Mouse (Mus musculus): Measurements from ENCODE around the gene Rps19. TPM values are rescaled to one million over a fixed set of nuclear protein-coding genes. Genes with fewer than 3 reads are reported as not detected.
"Not testable (repeated sequence)": the region's sequence is repeated elsewhere in the genome, so short reads cannot be mapped to it uniquely, and the experiment has no call there.

Gene Rps19
- total RNA-seq, 2 experiments from 2014 or later: 446 to 548 TPM

DNA sequence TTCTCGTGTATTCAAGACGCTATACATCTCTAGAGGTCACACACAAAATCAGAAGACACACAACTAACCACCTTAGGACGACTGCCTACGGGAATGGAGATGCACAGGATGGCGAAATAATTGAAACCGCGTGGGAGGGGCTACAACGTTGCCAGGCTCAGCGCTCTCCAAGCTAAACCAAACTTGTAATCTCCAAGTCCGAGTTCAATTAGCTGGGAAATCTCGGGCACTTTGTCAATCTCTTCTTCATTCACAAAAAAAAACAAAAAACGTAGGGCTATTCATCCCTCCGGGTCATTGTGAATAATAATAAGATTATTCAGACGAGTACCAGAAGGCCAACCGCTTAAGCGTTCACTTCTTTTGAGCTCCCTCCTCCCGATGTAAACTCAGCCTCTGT, 15.1 kb upstream of the Rps19 start:
- no peak for DNase-seq (ENCODE audit: extremely low spot score in 1 of 2, low spot score in 1 of 2)

GRCm38 (mm10) chr7:24869532-24870165, 14.5 kb upstream of the Rps19 start, which contains the start of the genes Lypd4 and Dmrtc2:
TSS of gene Lypd4 (minus strand) at chr7:24869941.
TSS of gene Dmrtc2 (plus strand) at chr7:24870057.
- DNase-seq (ENCODE audit: extremely low spot score in 1 of 2, low spot score in 1 of 2): no peak

- DNase-seq (ENCODE audit: extremely low spot score in 1 of 2, low spot score in 1 of 2): no peak
Observed at GRCm38 (mm10) chr7:24877588-24877987, 6.6 kb upstream of the Rps19 start.

DNA sequence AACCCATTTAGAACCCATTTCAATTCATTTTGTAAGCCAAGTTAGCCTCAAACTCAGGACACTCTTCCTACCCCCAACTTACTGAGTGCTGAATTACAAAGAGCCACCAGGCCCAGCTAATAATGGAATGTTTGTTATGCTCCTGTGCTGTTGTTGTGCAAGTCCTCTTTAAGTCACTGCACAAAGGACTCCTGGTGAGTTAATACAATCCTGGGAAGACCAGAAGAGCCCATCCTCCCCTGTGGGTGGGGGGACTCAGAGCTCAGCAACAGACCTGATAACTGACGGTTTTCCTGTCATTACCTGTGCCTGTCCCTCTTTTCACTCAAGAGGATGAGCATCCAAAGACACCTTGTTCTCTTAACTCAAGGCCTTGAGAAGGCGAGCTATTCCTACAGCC, 4.6 kb upstream of the Rps19 start:
- no peak for DNase-seq (ENCODE audit: extremely low spot score in 1 of 2, low spot score in 1 of 2)

DNA sequence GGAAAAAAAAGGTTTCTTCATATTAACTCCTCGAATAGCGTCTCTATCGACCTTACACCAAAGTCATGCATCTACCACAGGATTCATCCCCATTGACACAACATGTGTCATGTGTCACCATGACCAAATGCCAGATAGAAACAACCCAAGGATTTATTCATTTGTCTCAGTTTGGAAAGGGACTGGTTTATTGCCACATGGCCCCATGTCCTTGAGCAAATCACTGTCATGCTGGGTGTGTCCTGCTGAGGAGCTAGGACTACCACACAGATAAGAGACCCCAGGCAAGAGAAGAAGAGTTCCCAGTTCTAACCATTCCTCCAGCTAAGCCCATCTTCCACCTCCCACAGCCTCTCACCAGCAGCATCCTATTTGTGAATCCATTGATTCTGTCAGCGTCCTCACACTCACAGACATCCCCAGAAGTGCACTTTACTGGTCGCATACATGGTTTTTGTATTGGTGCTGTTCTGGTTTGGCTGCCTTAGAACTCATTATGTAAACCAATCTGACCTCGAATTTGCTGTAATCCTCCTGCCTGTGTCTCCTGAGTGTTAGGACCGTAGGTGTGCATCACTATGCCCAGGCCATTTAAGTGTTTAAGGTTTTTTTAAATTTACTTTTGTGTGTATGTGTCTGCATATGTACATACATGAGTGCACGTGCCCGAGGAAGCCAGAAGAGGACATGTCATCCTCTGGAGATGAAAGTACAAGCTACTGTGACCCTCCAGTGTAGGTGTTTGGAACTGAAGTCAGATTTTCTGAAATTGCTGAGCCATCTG, 1.6 kb upstream of the Rps19 start:
- DNase-seq (ENCODE audit: extremely low spot score in 1 of 2, low spot score in 1 of 2): no peak

GRCm38 (mm10) chr7:24884693-24885291, 621 bp downstream of the Rps19 start:
- no peak for DNase-seq (ENCODE audit: extremely low spot score in 1 of 2, low spot score in 1 of 2)

GRCm38 (mm10) chr7:24885468-24886307, 1.5 kb downstream of the Rps19 start:
- DNase-seq (ENCODE audit: extremely low spot score in 1 of 2, low spot score in 1 of 2): no peak

DNA sequence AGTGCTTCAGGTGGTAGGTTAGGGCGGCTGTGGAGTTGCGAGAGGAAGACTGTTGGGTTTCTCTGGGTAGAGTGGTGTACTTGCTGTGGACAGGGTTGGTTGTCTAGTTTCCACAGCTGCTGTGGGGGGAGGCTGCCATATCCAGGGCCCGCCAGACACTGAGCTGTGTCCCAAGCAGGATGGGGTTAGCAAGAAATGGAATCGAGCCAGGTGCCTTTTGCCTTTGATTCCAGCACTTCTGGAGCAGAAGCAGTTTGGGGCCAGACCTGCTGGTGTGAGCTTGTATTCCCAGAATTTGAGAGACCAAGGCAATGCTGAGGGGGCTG, 2.1 kb downstream of the Rps19 start:
- DNase-seq (ENCODE audit: extremely low spot score in 1 of 2, low spot score in 1 of 2): no peak

- no peak for DNase-seq (ENCODE audit: extremely low spot score in 1 of 2, low spot score in 1 of 2)
Observed at GRCm38 (mm10) chr7:24887096-24887495, 2.9 kb downstream of the Rps19 start.

DNA sequence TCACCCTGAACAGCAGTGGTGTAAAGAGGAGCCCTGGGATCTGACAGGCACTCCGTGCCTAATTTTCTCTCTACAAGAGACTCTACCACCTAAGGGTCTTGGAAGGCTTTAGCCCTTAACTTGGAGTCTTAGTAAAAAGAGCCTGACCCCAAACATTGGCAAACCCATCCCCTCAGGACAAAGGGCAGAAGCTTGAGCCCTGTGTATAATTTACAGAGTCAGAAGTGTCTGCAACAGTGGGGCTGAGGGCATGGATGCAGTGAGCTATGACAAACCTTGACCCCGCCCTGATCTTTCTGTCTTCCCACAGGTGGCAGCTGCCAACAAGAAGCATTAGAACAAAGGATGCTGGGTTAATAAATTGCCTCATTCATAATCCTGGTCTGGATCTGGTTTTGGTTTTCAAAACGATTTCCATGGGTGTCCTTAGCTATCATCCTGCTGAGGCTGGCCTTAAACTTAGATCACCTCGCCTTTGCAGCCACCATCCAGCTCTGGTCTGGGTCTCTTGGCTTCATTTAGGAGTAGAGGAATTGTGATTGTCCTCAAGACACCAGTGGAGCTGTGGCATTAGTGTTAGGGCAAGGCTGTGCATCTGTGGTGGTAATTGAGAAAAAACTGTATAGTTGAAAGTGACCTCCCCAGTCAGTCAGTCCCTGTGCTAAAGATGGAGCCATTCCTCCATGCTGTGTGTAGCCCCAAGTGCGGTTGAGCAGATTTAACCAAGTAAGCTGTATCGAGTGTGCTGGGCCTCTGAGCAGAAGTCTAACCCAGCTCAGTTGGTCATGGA, 5.5 kb downstream of the Rps19 start:
- DNase-seq (ENCODE audit: extremely low spot score in 1 of 2, low spot score in 1 of 2): no peak

- DNase-seq (ENCODE audit: extremely low spot score in 1 of 2, low spot score in 1 of 2): peak; percentile 50 to 70
Observed at GRCm38 (mm10) chr7:24890281-24891216, 6.4 kb downstream of the Rps19 start.

GRCm38 (mm10) chr7:24891241-24892124, 7.3 kb downstream of the Rps19 start:
- DNase-seq (ENCODE audit: extremely low spot score in 1 of 2, low spot score in 1 of 2): no peak

DNA sequence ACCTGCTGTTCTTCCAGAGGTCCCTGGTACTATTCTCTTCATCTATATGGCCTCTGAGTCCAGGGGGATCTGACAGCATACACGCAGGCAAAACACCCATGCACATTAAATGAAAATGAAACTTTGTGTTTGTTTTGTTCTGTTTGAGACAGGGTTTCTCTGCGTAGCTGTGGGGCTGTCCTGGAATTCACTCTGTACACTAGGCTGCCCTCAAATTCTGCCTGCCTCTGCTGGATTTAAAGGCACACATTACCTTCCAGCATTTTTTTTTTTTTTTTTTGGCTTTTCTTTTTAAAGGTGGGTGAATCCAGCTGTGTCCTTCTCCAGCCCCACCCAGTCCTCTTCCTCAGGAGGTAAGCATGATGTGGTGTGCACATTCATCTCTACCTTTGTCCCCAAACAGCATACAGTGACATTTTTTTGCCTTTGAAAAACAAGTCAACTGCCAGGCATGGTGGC, 8.0 kb downstream of the Rps19 start:
- no peak for DNase-seq (ENCODE audit: extremely low spot score in 1 of 2, low spot score in 1 of 2)

DNA sequence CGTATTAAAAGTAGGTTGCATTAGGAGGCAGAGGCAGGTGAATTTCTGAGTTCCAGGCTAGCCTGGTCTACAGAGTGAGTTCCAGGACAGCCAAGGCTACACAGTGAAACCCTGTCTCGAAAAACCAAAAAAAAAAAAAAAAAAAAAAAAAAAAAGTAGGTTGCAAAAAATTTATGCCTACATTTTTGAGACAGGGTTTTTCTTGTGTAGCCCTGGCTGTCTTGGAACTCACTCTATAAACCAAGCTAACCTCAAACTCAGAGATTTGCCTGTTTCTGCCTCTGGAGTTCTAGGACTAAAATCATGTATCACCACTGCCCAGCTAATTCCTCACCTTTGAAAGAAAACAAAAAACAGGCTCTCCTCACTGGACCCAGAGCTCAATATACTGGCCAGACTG, 11.6 kb downstream of the Rps19 start:
- DNase-seq (ENCODE audit: extremely low spot score in 1 of 2, low spot score in 1 of 2): not testable (repeated sequence)

GRCm38 (mm10) chr7:24896269-24896668, 12.1 kb downstream of the Rps19 start:
- no peak for DNase-seq (ENCODE audit: extremely low spot score in 1 of 2, low spot score in 1 of 2)

GRCm38 (mm10) chr7:24897224-24897623, 13.1 kb downstream of the Rps19 start, which contains the start of gene Cd79a:
TSS of gene Cd79a (plus strand) at chr7:24897381.
- DNase-seq (ENCODE audit: extremely low spot score in 1 of 2, low spot score in 1 of 2): no peak

DNA sequence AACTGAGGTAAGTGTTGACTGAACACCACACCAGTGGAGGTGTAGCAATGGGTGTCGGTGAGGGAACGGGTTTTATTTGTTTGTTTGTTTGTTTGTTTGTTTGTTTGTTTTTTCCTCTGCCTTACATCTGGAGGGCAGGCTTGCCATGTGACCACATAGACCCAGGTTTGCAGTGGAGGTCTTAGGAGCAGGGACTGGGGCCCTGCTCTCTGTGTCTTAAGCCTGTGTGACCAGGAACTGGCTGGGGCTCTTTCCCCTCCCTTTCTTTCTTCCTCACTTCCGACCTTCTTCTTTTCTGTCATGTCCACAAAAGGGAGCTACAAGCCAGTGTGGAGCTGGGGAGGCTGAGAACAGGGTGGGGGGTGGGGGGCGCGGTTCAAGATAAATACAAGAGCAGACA, 13.8 kb downstream of the Rps19 start:
- DNase-seq (ENCODE audit: extremely low spot score in 1 of 2, low spot score in 1 of 2): no peak

- DNase-seq (ENCODE audit: extremely low spot score in 1 of 2, low spot score in 1 of 2): no peak
Observed at GRCm38 (mm10) chr7:24901114-24901513, 16.9 kb downstream of the Rps19 start.
